Comparison of ENCODE assay signal across 12 mouse cellular contexts in the genomic region with DNA sequence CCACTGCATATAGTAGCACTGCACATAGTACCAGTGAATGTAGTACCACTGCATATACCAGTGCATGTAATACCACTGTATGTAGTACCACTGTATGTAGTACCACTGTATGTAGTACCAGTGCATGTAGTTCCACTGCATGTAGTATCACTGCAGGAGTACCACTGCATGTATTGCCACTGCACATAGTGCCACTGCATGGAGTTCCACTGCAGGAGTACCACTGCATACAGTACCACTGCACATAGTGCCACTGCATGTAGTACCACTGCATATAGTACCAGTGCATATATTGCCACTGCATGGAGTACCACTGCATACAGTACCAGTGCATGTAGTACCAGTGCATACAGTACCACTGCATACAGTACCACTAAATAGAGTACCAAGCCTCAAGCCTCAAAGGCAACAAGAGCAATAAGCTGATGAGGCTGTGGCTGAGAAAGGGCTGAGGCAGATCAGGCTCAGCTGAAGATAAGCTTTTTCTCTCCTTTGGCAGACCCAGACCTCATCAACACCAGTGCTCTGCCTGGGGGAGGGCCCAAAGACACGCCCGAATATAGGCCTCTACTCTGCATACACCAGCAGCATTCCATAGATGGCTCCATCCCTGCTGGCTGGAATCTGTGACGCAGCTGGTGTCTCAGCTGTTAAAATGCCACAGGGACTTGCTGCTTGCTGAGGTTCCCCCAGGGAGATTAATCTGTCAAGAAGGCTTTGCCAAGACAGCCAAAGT. TPM values are rescaled to one million over a fixed set of nuclear protein-coding genes. Genes with fewer than 3 reads are reported as not detected.
DNase-seq lines count a peak whose midpoint lies in the region; ATAC-seq lines count a peak whose summit lies in the region.
"Had no signal": no experiment of that assay in that cellular context is flagged by ENCODE, and none has a peak within 500 bp of the region (broad histone marks: within the 10 kb centered on the region; RNA-seq: fewer than 3 reads in every experiment).

No protein-coding gene starts in this region.

- no peaks in the 10 kb centered on the region for H3K9me3 ChIP-seq in heart, embryonic 15.5 days (replicated peaks)
- H3K9me3 ChIP-seq in neural tube, embryonic 13.5 days: no peaks in the 10 kb centered on the region
- no peaks in the 10 kb centered on the region for H3K9me3 ChIP-seq in stomach, embryonic 15.5 days

- WGBS in heart, embryonic 15.5 days: 18% methylated on average over 3 of the region's 3 CpGs
- whole genome bisulfite sequencing in neural tube, embryonic 13.5 days: 69% methylated on average over 3 of the region's 3 CpGs
- 52% methylated on average over 3 of the region's 3 CpGs for WGBS in stomach, embryonic 15.5 days

- H3K27ac ChIP-seq in heart, embryonic 15.5 days: no peak overlapping the region
- no peak overlapping the region for H3K27ac ChIP-seq in neural tube, embryonic 13.5 days (replicated peaks)
- no peak overlapping the region for H3K27ac ChIP-seq in stomach, embryonic 15.5 days
- H3K27ac ChIP-seq: macrophage had no signal

- ATAC-seq in heart, embryonic 15.5 days (replicated peaks; ENCODE audit: insufficient number of reproducible peaks, insufficient read depth, low FRiP score, low read depth): peak; percentile 63; the same call in 1 of the 2 replicates
- peak; percentile 43; the same call in 1 of the 2 replicates for ATAC-seq in neural tube, embryonic 13.5 days (ENCODE audit: low read depth)
- 0 out of 2 replicates have a peak, but pooled peaks have one; percentile 31 for ATAC-seq in stomach, embryonic 15.5 days (ENCODE audit: insufficient read depth, low FRiP score, low read depth)
- ATAC-seq: activated CD4-positive, CD25-positive, alpha-beta regulatory T cell, adult 4 months had no signal

- H3K4me2 ChIP-seq in heart, embryonic 15.5 days: no peak overlapping the region
- H3K4me2 ChIP-seq in neural tube, embryonic 13.5 days: no peak overlapping the region
- no peak overlapping the region for H3K4me2 ChIP-seq in stomach, embryonic 15.5 days

- no peak for DNase-seq in heart, adult 18-20 months
- DNase-seq in neural tube, embryonic 10.5 days (ENCODE audit: extremely low spot score, low spot score): no peak
- peak; percentile 56 for DNase-seq in layer of hippocampus, adult 11-12 months (ENCODE audit: low spot score)
- no peak for DNase-seq in yolk sac, embryonic 10.5 days (ENCODE audit: low spot score)
- DNase-seq in left cerebral cortex, adult 8-10 months (ENCODE audit: low spot score in 2 of 2): no peak
- DNase-seq: cerebellum, adult 2 months; thymus, adult 18-20 months had no signal

- H3K27me3 ChIP-seq in heart, embryonic 15.5 days: no peaks in the 10 kb centered on the region
- H3K27me3 ChIP-seq in neural tube, embryonic 13.5 days: no peaks in the 10 kb centered on the region
- no peaks in the 10 kb centered on the region for H3K27me3 ChIP-seq in stomach, embryonic 15.5 days (replicated peaks)

- H3K4me3 ChIP-seq in heart, embryonic 15.5 days: no peak overlapping the region
- no peak overlapping the region for H3K4me3 ChIP-seq in neural tube, embryonic 13.5 days
- H3K4me3 ChIP-seq in stomach, embryonic 15.5 days (replicated peaks): no peak overlapping the region

- no peak overlapping the region for H3K9ac ChIP-seq in heart, embryonic 15.5 days
- H3K9ac ChIP-seq in neural tube, embryonic 13.5 days: no peak overlapping the region
- no peak overlapping the region for H3K9ac ChIP-seq in stomach, embryonic 15.5 days

- H3K36me3 ChIP-seq in heart, embryonic 15.5 days: no peaks in the 10 kb centered on the region
- no peaks in the 10 kb centered on the region for H3K36me3 ChIP-seq in neural tube, embryonic 13.5 days
- H3K36me3 ChIP-seq in stomach, embryonic 15.5 days: no peaks in the 10 kb centered on the region

- H3K4me1 ChIP-seq in heart, embryonic 15.5 days (replicated peaks): peaks cover 6% of the 10 kb centered on the region
- H3K4me1 ChIP-seq in neural tube, embryonic 13.5 days (replicated peaks): no peaks in the 10 kb centered on the region
- H3K4me1 ChIP-seq in stomach, embryonic 15.5 days: no peaks in the 10 kb centered on the region

RNA-seq across cellular contexts. Expression of gene Psmc1, which starts 9.8 kb away (rescaled TPM):
- polyA plus RNA-seq in heart, embryonic 15.5 days (2015; fragmentation: Nextera tagmentation; extraction: Ambion mirVana): 173 and 182 TPM in 2 replicates
- 100 to 1,000 TPM; 139 to 144 TPM for total RNA-seq in heart, adult 18-20 months (2021)
- polyA plus RNA-seq in neural tube, embryonic 13.5 days (2015; fragmentation: Nextera tagmentation; extraction: Ambion mirVana): 291 and 293 TPM in 2 replicates
- 206 and 240 TPM in 2 replicates for polyA plus RNA-seq in stomach, embryonic 15.5 days (2015; fragmentation: Nextera tagmentation; extraction: Ambion mirVana)
- 100 to 1,000 TPM; 194 to 221 (median 211) TPM for total RNA-seq in left cerebral cortex, adult 8-10 months (2022)

RNA-seq across cellular contexts. Expression of gene Nrde2, which starts 59.3 kb away (rescaled TPM):
- polyA plus RNA-seq in heart, embryonic 15.5 days (2015; fragmentation: Nextera tagmentation; extraction: Ambion mirVana): 7.6 and 9.0 TPM in 2 replicates
- total RNA-seq in heart, adult 18-20 months (2021): 1 to 10 TPM; 7.8 to 8.2 TPM
- polyA plus RNA-seq in neural tube, embryonic 13.5 days (2015; fragmentation: Nextera tagmentation; extraction: Ambion mirVana): 11.5 and 11.8 TPM in 2 replicates
- 10.3 and 12.2 TPM in 2 replicates for polyA plus RNA-seq in stomach, embryonic 15.5 days (2015; fragmentation: Nextera tagmentation; extraction: Ambion mirVana)
- total RNA-seq in left cerebral cortex, adult 8-10 months (2022): 10 to 100 TPM; 18.0 to 21.0 (median 19.7) TPM
